Mouse (Mus musculus): ENCODE measurements around the gene Tmem18. TPM values are rescaled to one million over a fixed set of nuclear protein-coding genes. Genes with fewer than 3 reads are reported as not detected.

Gene Tmem18
- polyA plus RNA-seq, 1 experiment from 2014 or later, result 14.2 TPM

- Histone ChIP-seq H3K79me2 (ENCODE audit: inconsistent target) (no peaks in the 10 kb centered on the region), H3K36me3 (ENCODE audit: inconsistent target) (no peaks in the 10 kb centered on the region)
- WGBS (ENCODE audit: missing documents), result 73% methylated on average over 9 of the region's 9 CpGs
Measured at GRCm38 (mm10) chr12:30604012-30604411, 19.8 kb downstream of the Tmem18 start.

GRCm38 (mm10) chr12:30604876-30605275 lies 20.6 kb downstream of the Tmem18 start:
- H3K27ac ChIP-seq, result no peak overlapping the region
- no peak overlapping the region for H3K4me3 ChIP-seq (ENCODE audit: inconsistent target)
- 96% methylated on average over 6 of the region's 6 CpGs for WGBS (ENCODE audit: missing documents)
- no peaks in the 10 kb centered on the region for H3K36me3 ChIP-seq (ENCODE audit: inconsistent target)
- no peaks in the 10 kb centered on the region for H3K79me2 ChIP-seq (ENCODE audit: inconsistent target)

More at GRCm38 (mm10) chr12:30604012-30604411, 19.8 kb downstream of the Tmem18 start:
- H3K27ac ChIP-seq, result no peak overlapping the region
- no peak overlapping the region for H3K4me3 ChIP-seq (ENCODE audit: inconsistent target)

GRCm38 (mm10) chr12:30605941-30606340 lies 21.7 kb downstream of the Tmem18 start:
- H3K27ac ChIP-seq, result peak overlapping the region; percentile 81
- WGBS (ENCODE audit: missing documents), result 94% methylated on average over 6 of the region's 6 CpGs
- H3K79me2 ChIP-seq (ENCODE audit: inconsistent target), result no peaks in the 10 kb centered on the region
- H3K4me3 ChIP-seq (ENCODE audit: inconsistent target), result no peak overlapping the region
- H3K36me3 ChIP-seq (ENCODE audit: inconsistent target), result no peaks in the 10 kb centered on the region

- Histone ChIP-seq H3K36me3 (ENCODE audit: inconsistent target) (no peaks in the 10 kb centered on the region), H3K79me2 (ENCODE audit: inconsistent target) (no peaks in the 10 kb centered on the region), H3K27ac (peak overlapping the region; percentile 81), H3K4me3 (ENCODE audit: inconsistent target) (no peak overlapping the region)
- WGBS (ENCODE audit: missing documents), result 23% methylated on average over 8 of the region's 8 CpGs
Measured at GRCm38 (mm10) chr12:30606743-30607142, 22.5 kb downstream of the Tmem18 start.

GRCm38 (mm10) chr12:30618425-30618824 lies 34.2 kb downstream of the Tmem18 start:
- no peak overlapping the region for H3K4me3 ChIP-seq (ENCODE audit: inconsistent target)
- no peaks in the 10 kb centered on the region for H3K36me3 ChIP-seq (ENCODE audit: inconsistent target)
- no peak overlapping the region for H3K27ac ChIP-seq
- 79% methylated on average over 8 of the region's 8 CpGs for WGBS (ENCODE audit: missing documents)
- H3K79me2 ChIP-seq (ENCODE audit: inconsistent target), result no peaks in the 10 kb centered on the region

GRCm38 (mm10) chr12:30628466-30628865 lies 44.2 kb downstream of the Tmem18 start:
- Histone ChIP-seq H3K27ac (no peak overlapping the region), H3K36me3 (ENCODE audit: inconsistent target) (no peaks in the 10 kb centered on the region), H3K4me3 (ENCODE audit: inconsistent target) (no peak overlapping the region), H3K79me2 (ENCODE audit: inconsistent target) (no peaks in the 10 kb centered on the region)
- WGBS (ENCODE audit: missing documents), result 73% methylated on average over 5 of the region's 5 CpGs

- Histone ChIP-seq H3K27ac (no peak overlapping the region), H3K79me2 (ENCODE audit: inconsistent target) (no peaks in the 10 kb centered on the region), H3K4me3 (ENCODE audit: inconsistent target) (no peak overlapping the region), H3K36me3 (ENCODE audit: inconsistent target) (no peaks in the 10 kb centered on the region)
Measured at GRCm38 (mm10) chr12:30634534-30634933, 50.3 kb downstream of the Tmem18 start.

Other genes with a start within 250 kb of the Tmem18 start
- gene Sntg2, start 211.1 kb upstream of the Tmem18 start, polyA plus RNA-seq (2018), result not detected in 3 replicates